Mouse (Mus musculus): ENCODE results near the gene Samd10. TPM values are rescaled to one million over a fixed set of nuclear protein-coding genes. Genes with fewer than 3 reads are reported as not detected.
A peak's percentile ranks its signal among the peaks of the same experiment; 100 is the strongest.

Gene Samd10
- total RNA-seq, 2 experiments from 2014 or later: 1.6 to 2.3 TPM

DNA sequence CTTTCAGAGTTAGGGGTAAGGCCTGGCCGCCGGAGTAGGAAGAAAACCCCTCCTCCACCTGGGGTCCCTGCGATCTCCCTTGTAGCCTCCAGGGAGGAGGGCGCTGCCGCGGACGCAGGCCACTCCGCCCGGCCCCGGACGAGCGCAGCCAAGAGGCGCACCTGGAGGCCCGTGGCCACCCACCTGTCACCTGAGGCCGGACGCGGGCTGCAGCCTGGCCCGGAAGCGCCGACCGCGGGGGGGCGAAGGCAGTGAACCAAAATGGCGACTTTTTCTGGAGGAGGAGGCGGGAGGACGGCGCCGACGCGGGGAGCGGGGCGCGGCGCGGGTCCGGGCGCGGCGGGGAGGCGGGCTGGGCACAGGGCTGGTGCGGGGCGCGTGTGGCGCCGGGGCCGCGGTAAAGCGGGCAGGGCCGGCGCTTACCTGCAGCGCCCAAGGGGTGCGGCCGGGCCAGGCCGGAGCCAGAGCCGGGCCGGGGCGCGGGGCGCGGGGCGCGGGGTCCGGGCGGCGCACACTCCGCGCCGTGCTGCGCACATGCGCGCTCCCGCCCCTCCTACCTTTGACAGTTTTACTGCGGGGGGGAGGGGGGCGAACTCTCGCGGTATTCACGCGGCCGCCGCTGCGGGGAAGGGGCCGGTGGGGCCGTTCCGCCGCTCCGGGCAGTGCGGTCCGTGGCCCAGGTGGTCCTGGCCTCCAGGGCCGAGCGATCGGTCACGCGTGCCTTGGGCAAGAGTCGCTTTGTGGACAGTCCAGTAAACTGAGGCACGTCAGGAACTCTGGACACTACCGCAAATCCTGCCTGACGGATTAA is 6.6 kb downstream of the Samd10 start, which contains the start of gene Zfp512b:
TSS of gene Zfp512b (minus strand) at position 573 of the 811 bp plus-strand sequence.
- DNase-seq: peak; percentile 48 to 69

GRCm38 (mm10) chr2:181591528-181592085 is 7.4 kb downstream of the Samd10 start, which contains the start of gene Prpf6:
TSS of gene Prpf6 (plus strand) at chr2:181591868.
- DNase-seq: no peak

- DNase-seq: no peak
These were observed 8.5 kb downstream of the Samd10 start for GRCm38 (mm10) chr2:181590471-181590870.

- DNase-seq: no peak
These were observed 9.3 kb downstream of the Samd10 start for GRCm38 (mm10) chr2:181589732-181590105.

DNA sequence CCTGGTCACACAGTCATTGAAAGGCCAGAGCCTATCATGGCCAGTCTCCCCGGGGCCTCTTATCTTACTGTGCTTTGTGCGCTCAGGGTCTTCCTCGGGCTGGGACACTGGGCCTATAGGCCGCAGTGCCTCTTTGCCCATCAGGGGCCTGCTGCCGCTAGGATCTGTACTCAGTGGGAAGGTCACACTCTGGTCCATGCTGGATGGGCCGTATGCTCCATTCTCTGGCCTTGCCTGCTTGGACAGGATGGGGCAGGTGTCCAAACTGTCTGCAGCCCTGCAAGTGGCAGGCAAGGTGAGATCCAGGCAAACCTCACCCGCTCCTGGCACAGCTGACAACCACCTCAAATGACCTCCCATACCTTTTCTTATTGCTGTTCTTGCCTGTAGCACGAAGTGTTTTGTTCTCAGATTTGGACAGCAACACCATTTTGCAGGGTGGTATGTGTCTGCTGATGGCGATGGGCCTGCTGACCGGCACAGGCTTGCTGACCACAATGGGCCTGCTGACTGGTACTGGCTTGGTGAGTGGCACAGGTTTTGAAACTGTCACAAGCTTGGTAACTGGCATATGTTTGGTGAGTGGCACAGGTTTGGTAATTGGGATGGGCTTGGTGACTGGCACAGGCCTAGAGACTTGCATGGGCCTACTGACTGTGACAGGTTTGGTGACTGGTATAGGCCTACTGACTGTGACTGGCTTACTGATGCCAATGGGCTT is 9.8 kb downstream of the Samd10 start:
- no peak for DNase-seq

DNA sequence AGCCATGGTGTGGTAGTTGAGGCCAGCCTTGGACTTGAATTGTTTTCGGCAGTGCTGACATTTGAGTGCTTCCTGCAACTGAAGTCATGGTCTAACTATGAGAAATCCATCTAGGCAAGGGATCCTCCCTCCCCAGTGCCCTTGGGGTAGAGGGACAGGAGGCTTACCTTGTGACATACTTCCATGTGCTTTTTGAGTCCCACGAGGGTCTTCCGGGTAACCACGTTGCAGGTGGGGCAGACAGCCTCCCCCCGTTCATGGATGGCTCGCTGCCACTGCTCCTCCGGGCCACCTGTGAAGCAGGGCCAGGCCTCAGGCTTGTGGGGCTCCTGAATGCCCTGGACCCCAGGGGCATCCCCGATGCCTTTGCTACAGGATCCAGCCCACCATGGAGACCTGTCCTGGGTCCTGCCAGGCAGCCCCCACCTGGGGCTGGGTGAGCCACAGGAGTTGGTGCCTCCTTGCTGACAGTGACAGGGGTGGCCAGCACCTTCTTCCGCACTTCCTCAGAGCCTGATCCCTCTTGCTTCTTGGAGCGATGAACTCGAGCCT is 10.7 kb downstream of the Samd10 start:
- DNase-seq: no peak

DNA sequence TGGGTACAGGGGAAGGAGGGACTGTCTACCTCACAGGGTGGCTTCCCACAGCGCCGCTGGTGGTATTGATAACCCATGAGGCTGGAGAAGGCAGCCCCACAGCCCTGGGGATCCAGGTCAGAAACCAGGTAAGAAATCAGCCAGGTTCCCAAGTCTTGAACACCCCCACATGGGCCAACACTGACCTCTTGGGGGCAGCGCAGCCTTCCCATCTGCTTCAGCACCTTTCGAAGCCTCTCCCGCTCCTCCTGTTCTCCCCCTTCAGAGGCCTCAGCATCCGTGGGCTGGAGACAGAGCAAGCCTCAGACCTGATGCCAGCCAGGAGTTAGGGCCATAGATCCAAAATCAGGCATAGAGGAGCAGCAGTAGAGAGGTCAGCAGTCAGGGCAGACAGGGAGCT is 11.2 kb downstream of the Samd10 start:
- no peak for DNase-seq

DNA sequence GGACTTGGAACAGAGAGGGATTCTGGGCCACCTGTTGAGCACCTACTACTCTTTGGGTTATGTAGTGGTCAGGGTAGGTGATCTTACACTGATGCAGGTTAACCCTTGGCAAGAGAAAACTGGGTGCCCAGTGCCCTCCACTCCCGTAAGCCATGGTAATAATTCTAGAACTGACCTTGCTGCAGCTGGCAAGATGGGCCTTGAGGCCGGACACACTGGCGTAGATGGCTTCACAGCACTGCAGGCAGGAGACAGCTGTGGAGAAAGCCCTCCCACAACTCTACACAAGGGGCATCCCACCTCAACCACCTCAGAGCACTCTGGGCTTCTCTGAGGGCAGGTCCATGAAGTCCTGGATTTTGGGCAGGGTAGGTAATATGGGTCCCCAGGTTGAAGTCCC is 12.9 kb downstream of the Samd10 start:
- no peak for DNase-seq

DNA sequence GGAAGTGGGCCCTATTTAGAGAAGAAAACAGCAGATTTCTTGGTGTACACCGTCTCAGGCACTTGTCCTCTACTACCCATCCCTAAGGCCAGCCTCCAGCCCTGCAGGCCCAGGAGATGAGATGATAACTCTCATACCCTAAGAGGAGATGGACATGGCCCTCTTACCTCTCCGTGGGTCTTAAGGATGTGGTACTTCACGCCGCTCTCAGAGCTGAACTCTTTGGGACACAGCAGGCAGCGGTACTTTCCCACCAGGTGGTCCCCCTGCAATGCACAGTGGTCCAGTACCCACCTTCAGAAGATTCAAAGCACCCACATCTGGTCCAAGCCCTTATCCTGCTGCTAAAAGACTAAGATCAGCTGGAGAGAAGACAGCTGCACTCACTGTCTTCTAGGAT is 13.5 kb downstream of the Samd10 start:
- DNase-seq: no peak

- no peak for DNase-seq
These were observed 14.5 kb downstream of the Samd10 start, which contains the start of gene Uckl1 for GRCm38 (mm10) chr2:181584411-181584942. TSS of gene Uckl1 (minus strand) at chr2:181584892.

DNA sequence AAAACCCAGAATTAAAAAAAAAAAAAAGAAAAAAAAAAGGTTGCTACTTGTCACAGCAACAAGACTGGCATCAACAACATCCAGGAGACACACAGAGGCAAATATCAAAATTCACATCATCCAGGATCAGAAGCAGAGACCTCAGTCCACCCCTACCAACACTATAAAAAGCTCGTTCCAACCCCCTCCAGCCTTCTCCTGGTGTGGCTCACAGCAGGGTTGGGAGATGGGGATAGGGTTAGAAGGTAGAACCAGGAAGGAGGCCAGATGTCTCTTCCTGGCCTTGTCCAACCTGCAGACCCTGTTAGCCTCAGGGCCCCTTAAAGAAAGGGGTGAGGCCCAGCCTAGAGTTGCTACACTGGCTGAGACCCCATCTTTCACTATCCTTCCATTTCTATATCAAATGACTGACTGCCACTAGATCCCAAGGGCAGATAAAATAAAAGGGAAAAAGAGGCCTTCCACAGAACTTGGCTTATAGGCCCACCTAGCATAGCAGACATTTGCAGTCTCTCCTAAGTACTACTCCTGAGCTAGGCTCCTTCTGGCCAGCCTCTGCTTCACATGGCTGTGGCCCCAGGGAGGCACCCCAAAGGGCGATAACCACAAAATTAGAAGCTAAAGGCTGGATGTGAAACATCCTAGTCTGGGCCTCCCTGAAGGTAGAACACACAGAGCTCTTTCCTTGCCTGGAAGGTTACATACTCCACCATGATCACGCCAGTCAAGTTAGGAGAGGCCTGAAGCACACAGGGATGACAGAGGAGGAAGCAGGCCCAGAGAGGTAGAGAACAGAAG is 15.4 kb downstream of the Samd10 start:
- DNase-seq: no peak

DNA sequence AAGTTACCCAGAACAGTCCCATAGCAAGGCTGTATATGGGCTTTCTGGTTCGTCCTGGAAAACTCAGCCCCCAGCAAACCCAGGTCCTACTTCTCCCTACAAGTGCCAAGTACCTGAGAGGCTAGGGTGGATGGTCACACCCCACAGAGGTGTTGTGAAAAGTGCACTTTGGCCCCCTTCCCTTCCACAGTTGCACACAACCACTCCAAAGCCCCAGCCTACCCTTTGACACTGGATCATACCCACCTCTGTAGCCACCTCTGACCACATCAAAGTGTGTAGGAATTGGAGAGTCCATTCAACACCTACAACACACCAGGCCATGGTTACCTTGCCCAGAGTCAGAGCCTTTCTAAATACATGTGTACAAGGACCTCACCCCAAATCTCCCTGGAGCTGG is 16.1 kb downstream of the Samd10 start:
- no peak for DNase-seq

DNA sequence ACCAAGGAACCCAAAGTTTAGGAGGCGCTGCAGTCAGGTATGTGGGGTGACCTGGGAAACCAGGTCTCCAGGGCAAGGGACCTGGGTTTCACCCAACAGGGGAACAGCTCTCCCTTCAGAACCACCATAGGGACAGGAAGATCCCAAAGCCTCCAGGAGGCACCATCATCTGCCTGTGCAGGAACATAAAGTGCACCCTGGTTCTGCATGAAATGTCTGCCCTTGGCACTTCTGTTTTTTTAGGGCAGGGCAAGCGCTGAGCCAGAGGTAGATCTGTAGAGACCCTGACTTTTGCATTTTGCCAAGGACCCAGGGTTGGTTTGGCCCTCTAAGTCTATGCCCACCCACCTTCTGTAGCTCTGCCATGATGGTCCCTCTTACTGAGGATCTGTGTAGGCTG is 16.7 kb downstream of the Samd10 start:
- DNase-seq: no peak

GRCm38 (mm10) chr2:181581402-181582120 is 17.5 kb downstream of the Samd10 start:
- peak; percentile 91 to 93 for DNase-seq

- DNase-seq: peak; percentile 86 to 91
These were observed 18.0 kb downstream of the Samd10 start for GRCm38 (mm10) chr2:181581016-181581401.

- DNase-seq: no peak
These were observed 18.8 kb downstream of the Samd10 start for GRCm38 (mm10) chr2:181580131-181580772.

GRCm38 (mm10) chr2:181579681-181580080 is 19.3 kb downstream of the Samd10 start:
- DNase-seq: no peak

- DNase-seq: no peak
These were observed 20.0 kb downstream of the Samd10 start for GRCm38 (mm10) chr2:181578790-181579618.

DNA sequence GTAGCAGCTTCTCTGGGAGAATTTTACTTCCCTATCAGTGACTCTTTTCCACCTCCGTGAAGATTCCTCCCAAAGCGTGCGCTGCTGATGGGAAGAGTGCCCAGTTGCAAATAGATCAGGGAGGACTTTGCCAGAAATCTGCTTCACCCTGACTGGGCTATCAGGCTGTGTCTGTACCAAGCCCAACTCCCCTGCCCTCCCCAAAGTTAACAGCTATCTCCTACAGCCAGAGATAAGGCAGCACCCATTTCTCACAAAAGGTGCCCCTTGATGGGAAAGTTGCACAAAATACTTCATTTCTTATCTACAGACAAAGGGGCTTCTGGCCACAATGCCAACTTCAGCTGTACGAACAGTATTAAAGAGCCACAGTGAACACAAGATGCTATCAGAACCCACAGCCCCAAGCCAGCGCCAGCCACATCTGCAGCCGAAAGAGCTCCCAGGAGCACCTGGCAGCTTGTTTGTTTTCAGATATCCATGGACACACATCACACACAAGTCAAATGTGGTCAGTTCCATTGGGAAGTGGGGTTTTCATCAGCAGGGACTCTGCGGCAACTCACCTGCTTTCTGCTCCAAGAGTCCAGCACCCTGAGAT is 20.9 kb downstream of the Samd10 start:
- DNase-seq: no peak

All from heart, adult 18-20 months (tissue).